Mouse (Mus musculus) liver, embryonic 16.5 days (tissue): ENCODE measurements around the gene Gm10662. TPM values are rescaled to one million over a fixed set of nuclear protein-coding genes. Genes with fewer than 3 reads are reported as not detected.
"Not testable (repeated sequence)": the region's sequence is repeated elsewhere in the genome, so short reads cannot be mapped to it uniquely, and the experiment has no call there.

Experiments used
- ATAC-seq: fragments of 200-750 bp; cut with Nextera tagmentation; 2 replicates; pipeline ENCODE4 v1.8.0; 2017; ENCODE audit warnings: low read depth, mild to moderate bottlenecking, moderate number of reproducible peaks, moderate library complexity
- H3K27ac ChIP-seq: fragments of 300-500 bp; sonication (generic); 2 replicates; pipeline ENCODE4 v1.5.1; 2014; ENCODE audit warnings: mild to moderate bottlenecking, low read length
- H3K27me3 ChIP-seq: fragments of 300-500 bp; sonication (generic); 2 replicates; pipeline ENCODE4 v1.6.1; 2014; ENCODE audit warnings: low read depth, low read length, mixed read lengths; ENCODE audit not compliant: control insufficient read depth, insufficient read depth
- H3K36me3 ChIP-seq: fragments of 300-500 bp; sonication (generic); 2 replicates; pipeline ENCODE4 v1.6.1; 2014; ENCODE audit warnings: mild to moderate bottlenecking; ENCODE audit not compliant: control insufficient read depth, insufficient read depth
- H3K4me1 ChIP-seq: fragments of 300-500 bp; sonication (generic); 2 replicates; pipeline ENCODE4 v1.6.1; 2014; ENCODE audit warnings: low read depth, low read length, mixed read lengths; ENCODE audit not compliant: control insufficient read depth
- H3K4me2 ChIP-seq: fragments of 300-500 bp; sonication (generic); 2 replicates; pipeline ENCODE4 v1.6.1; 2014; ENCODE audit warnings: low read depth, low read length, mixed read lengths
- H3K4me3 ChIP-seq: fragments of 300-500 bp; sonication (generic); 2 replicates; pipeline ENCODE4 v1.5.1; 2014; ENCODE audit warnings: low read depth, mild to moderate bottlenecking, low read length
- H3K9ac ChIP-seq: fragments of 300-500 bp; sonication (generic); 2 replicates; pipeline ENCODE4 v1.6.1; 2014; ENCODE audit warnings: low read depth, low read length
- H3K9me3 ChIP-seq: fragments of 300-500 bp; sonication (generic); replicated peaks from 2 replicates; pipeline ENCODE4 v1.6.1; 2016; ENCODE audit warnings: low read length; ENCODE audit not compliant: control insufficient read depth
- WGBS: fragments of 180-500 bp; shearing (Covaris S2); extraction: QIAGEN DNeasy Blood & Tissue Kit; methylation state at CpG from one replicate; pipeline ENCODE4 v1.1.7; 2014; ENCODE audit not compliant: insufficient replicate concordance; 5-methylcytosine and 5-hydroxymethylcytosine counted together
- polyA plus RNA-seq: library from polyadenylated mRNA; unstranded; fragments of >200 nt; fragmentation: Nextera tagmentation; extraction: Ambion mirVana; gene quantifications from 2 replicates; pipeline ENCODE4 v1.2.1, GENCODE M21; 2015

Gm10662 gene
- polyA plus RNA-seq = not detected in 2 replicates

DNA sequence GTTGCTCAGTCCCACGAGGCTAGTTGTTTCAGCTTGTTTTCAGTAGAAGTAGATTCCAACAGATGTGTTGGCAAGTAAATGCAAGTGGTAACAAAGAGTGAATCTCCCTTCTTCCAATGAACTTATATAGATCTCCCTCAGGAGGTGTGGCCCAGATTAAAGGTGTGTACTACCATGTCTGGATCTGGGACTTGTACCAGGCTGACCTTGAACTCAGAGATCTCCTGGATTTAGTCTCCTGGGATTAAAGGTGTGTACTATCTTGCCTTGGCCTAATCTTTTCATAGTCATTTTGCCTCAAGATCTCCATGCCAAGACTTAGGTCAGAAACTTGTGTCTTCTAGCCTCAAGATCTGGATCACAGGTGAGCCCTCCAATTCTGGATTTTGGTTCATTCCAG, at the start of gene Gm10662:
Gm10662 (minus strand) TSS at position 101 of the 400 bp plus-strand sequence.
- H3K9ac ChIP-seq, ATAC-seq: not testable (repeated sequence)
- WGBS = no CpG with 5 or more reads among the region's 1 CpGs

DNA sequence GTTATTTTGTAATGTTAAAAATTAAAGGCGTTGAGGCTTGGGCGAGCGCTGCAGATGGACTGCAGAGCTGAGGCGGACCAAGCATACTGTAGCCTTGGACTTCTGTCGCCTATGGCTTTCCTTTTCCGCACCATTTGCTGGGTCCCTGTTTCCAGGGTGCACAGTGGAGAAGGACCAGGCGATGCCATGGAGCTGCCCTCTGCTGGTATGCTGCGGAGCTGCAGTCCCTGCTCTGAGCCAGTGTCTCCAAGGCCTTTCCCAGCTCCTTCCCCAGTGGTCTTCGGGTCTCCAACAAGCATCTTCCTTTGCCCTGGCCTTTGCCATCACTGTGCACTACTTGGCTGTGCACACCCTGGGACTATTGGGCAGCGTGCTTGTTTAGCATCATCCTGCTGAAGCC, 19.2 kb upstream of the Gm10662 start:
- not testable (repeated sequence) for H3K27ac ChIP-seq, H3K4me1 ChIP-seq, H3K36me3 ChIP-seq, H3K4me2 ChIP-seq, ATAC-seq, H3K9me3 ChIP-seq, H3K27me3 ChIP-seq, H3K9ac ChIP-seq, H3K4me3 ChIP-seq
- 67% methylated on average over 10 of the region's 10 CpGs for WGBS

More for the DNA sequence above, at the start of gene Gm10662:
- H3K36me3 ChIP-seq, H3K27ac ChIP-seq, H3K27me3 ChIP-seq, H3K4me1 ChIP-seq, H3K4me2 ChIP-seq, H3K4me3 ChIP-seq, H3K9me3 ChIP-seq: not testable (repeated sequence)

Other genes with a start within 250 kb of the Gm10662 start
- not detected in 2 replicates for gene Gm4214, start 159.8 kb downstream of the Gm10662 start, polyA plus RNA-seq
- gene Gm4216, start 124.6 kb downstream of the Gm10662 start, polyA plus RNA-seq = not detected in 2 replicates
- not detected in 2 replicates for gene Vmn1r163, start 88.9 kb downstream of the Gm10662 start, polyA plus RNA-seq
- not detected in 2 replicates for gene Gm8720, start 77.0 kb downstream of the Gm10662 start, polyA plus RNA-seq
- gene Vmn1r165, start 72.9 kb upstream of the Gm10662 start, polyA plus RNA-seq = not detected in 2 replicates
- gene Vmn1r166, start 107.2 kb upstream of the Gm10662 start, polyA plus RNA-seq = not detected in 2 replicates
- gene Gm6902, start 134.4 kb upstream of the Gm10662 start, polyA plus RNA-seq = not detected in 2 replicates
- gene Nlrp4e, start 156.7 kb upstream of the Gm10662 start, polyA plus RNA-seq = not detected in 2 replicates
- not detected in 2 replicates for gene Nlrp5, start 241.4 kb upstream of the Gm10662 start, polyA plus RNA-seq